Mouse (Mus musculus) heart, postnatal 25 days (tissue): ENCODE data around the gene Hemgn. TPM values are rescaled to one million over a fixed set of nuclear protein-coding genes. Genes with fewer than 3 reads are reported as not detected.
A peak's percentile ranks its signal among the peaks of the same experiment; 100 is the strongest.

ENCODE experiments used
- DNase-seq: peaks from one replicate; pipeline ENCODE4 v3.0.0; 2022; ENCODE audit warnings: low spot score
- intact Hi-C: fragments of 180-260 bp; cut with DNase I; formaldehyde crosslinking; loops from one replicate; pipeline ENCODE4 v1.15.1; 2025
- total RNA-seq, 2 experiments: library from RNA; stranded (reverse); gene quantifications; 2 replicates each; pipeline ENCODE4 v1.2.3; 2021

The Hemgn gene
- total RNA-seq, result under 1 TPM; 0.18 to 0.42 TPM

DNA sequence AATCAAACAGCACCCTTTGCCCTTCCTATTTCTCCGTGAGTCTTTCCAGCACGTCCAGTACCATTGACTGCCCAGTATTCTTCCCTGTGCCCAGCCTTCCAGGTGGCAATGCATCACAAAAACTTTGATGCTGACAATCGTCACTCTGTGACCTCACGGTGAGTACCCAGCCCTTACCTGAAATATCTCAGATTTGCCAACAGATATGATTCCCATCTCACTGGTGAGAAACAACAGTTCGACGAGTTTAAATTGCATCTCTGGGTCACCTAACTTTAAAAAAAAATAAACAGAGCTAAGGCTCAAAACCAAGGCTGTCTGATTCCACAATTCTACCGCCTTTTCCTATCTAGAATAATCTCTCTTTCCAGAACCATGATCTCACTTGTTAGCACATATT is at the start of gene Hemgn:
TSS of gene Hemgn (minus strand) at position 101 of the 400 bp plus-strand sequence.
- intact Hi-C loops, result no loop called here
- DNase-seq, result no peak

DNA sequence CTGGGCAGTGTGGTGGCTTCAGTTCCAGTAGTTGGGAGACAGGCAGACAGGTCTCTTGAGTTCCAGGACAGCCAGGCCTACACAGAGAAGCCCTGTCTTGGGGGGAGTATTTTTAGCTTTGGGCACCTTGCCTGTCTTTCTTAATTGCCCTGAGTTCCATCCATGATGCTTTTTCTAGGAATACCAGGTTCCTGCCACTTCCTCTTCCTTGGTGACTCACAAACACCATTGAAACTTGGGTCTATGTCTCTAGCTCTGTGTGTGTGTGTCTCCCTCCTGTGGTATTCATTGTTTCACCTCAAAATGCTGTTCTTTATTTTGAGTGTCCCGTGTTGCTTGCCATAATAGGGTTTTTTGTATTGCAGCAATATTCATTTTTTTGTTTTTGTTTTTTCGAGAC is 45.1 kb upstream of the Hemgn start:
- intact Hi-C loops, result no loop called here
- DNase-seq, result no peak

GRCm38 (mm10) chr4:46457186-46457585 is 43.9 kb upstream of the Hemgn start:
- intact Hi-C loops, result no loop called here
- no peak for DNase-seq

DNA sequence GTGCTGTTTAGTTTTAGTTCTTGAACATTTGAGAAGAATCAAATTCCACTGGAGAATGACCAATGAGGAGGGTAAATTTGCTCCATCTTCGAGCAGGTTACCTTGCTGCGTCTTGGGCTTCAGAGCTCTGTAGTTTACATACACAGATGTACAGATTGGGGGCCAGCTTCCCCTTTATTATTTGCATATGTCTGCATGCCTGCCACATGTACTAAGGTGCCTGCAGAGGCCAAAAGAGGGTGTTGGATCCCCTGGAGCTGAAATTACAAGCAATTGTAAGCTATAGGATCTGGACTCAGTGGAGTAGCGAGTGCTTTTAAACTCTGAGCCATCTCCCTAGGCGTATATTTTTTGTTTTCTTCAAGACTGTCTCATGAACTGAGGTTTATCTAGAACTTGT is 43.5 kb upstream of the Hemgn start:
- intact Hi-C loops, result no loop called here
- no peak for DNase-seq

DNA sequence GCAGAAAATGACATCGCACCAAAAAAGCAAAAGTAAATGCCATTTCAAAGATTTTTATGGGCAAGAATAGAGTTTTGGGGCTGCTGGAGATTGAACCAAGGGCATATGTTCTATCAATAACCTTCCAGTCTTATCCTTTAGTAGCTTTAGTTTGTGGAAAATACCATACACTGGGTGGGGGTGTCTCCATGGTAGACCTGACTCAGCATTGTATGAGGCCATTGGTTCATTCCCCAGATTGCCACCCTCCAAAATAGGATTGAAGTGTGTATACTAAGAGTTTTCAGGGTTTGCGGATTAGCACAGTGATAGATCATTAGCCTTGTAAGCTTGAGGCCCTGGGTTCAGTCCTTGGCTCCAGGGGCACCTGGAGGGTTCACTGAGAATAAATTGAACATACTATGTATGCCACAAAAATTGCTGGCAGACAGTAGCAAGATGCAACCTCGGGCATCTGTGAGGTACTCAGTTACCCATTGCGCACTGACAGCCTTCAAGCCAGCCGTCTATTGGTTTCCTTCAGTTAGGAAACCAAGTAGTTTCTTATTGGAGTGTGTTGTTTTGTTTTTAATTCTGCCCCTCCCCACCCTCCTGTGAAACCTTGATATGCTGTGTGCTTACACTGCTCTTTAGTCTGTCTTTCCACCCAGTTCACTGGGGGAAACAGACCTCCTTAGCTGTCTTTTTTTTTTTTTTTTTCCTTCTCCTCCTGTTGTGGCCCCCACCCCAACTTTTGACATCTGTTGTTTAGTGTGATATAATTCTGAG is 41.0 kb upstream of the Hemgn start:
- intact Hi-C loops, result loop anchor here (5.0 kb wide), 1 partner anchor 33 kb away; the partner anchor contains the start of gene Nans
- no peak for DNase-seq

- intact Hi-C loops, result loop anchor here (1.0 to 5.0 kb wide), 2 partner anchors 34 to 64 kb away; partner anchors contain the start of genes Nans and Trmo
- no peak for DNase-seq
These were observed 39.8 kb upstream of the Hemgn start for GRCm38 (mm10) chr4:46452855-46453719.

DNA sequence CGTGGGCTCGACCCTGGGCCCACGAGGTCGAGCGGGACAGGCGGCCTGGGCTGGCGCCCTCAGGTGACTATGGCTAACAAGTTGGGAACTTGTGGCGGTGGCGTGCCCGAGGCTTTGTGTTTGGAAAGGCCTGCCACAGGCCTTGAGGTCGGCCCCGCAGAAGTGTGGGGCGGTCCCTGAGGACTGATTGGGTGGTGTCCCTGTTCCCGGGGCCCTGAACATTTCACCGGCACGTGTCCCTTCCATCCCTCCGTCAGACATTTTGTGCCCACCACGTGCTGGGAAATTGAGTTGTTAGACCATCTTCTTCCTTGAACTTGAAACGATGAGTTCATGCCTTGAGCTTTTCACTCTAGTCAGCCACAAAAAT is 39.2 kb upstream of the Hemgn start:
- intact Hi-C loops, result loop anchor here (1.0 to 5.0 kb wide), 2 partner anchors 35 to 63 kb away; partner anchors contain the start of genes Nans and Trmo
- DNase-seq, result peak; percentile 30

GRCm38 (mm10) chr4:46451758-46452480 is 38.6 kb upstream of the Hemgn start:
- intact Hi-C loops, result loop anchor here (1.0 to 5.0 kb wide), 3 partner anchors 35 to 63 kb away; partner anchors contain the start of genes Nans and Trmo
- peak; percentile 49 for DNase-seq

- DNase-seq, result peak; percentile 59
- intact Hi-C loops, result loop anchor here (2.0 to 5.0 kb wide), 2 partner anchors 36 to 48 kb away; partner anchors contain the start of gene Nans
These were observed 38.0 kb upstream of the Hemgn start for GRCm38 (mm10) chr4:46451240-46451757.

- intact Hi-C loops, result loop anchor here (2.0 to 5.0 kb wide), 2 partner anchors 37 to 48 kb away; partner anchors contain the start of gene Nans
- peak; percentile 88 for DNase-seq
These were observed 37.3 kb upstream of the Hemgn start, which contains the start of gene Anp32b for GRCm38 (mm10) chr4:46450519-46451131. Gene Anp32b (plus strand): TSS chr4:46450902.

DNA sequence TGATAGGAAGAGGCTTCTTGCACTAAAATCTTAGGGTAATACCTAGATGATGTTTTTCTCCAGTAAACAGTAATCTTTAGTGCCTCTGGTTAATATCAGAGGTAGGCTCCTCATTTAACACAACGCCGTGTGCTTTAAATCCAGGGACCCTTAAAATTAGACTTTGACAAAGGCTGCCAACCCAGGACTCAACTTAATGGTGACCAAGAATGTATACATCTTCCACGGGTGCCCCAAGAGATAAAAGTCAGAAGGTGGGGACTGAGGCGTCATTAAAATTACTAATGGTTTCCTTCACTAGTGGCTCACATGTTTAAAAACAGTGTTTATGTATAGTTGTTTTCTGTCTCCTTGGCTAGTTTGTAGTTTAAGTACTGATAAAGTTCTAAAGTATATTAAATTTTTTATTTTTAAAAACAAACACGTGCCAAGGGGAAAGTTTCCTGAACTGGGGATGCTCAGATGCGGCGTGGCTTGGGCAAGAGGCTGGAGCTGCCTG is 36.8 kb upstream of the Hemgn start:
- intact Hi-C loops, result loop anchor here (2.0 to 5.0 kb wide), 2 partner anchors 37 to 49 kb away; partner anchors contain the start of gene Nans
- no peak for DNase-seq

DNA sequence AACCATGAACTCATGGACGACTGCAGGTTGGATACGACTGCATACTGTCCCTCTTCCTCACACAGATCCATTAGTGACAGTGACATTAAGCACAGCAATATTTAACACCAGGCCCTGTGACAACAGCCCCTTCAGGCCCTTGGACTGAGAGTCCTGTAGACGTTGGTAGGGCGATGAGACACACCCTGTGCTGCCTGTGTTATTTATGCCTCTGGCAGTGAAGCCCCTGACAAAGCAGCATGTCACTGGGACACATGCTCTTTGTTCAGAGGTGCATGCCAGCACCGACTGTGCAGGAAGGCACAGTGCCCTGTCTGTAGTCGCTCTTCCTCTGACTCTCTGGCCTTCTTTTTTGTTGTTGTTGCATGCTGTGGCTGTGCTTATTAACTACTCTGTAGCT is 35.6 kb upstream of the Hemgn start:
- intact Hi-C loops, result no loop called here
- DNase-seq, result no peak

GRCm38 (mm10) chr4:46447461-46447860 is 34.2 kb upstream of the Hemgn start:
- intact Hi-C loops, result no loop called here

DNA sequence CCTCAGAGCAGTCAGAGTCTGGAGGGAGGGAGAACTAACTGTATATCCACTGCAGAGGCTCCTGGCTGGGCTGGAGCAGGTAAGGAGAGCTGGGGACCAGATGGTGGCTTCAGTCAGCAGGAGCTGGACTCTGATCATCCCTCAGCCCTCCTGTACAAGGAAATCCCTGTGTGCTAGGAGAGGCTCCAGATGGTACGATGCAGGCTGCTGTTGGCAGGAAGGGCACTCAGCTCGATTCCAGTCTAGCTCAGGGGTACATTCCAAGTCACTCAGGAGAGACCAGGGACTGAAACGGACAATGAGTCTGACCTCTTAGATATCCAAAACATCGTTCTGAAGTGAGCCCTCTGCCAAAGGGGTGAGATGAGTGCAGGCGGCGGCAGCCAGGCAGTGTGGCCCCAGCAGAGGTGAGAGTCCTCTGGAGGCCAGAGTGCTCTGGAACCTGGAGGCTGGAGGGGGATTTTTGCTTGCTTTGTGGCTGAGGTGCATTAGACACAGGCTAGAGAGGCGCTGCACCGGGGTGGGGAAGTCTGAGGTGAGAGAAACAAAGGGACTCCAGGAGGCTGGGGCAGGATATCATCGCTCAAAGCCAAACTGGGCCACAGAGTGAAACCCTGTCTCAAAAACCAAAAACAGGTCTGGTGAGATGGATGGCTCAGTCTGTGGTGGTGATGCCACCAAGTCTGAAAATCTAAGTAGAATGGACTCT is 32.1 kb upstream of the Hemgn start:
- intact Hi-C loops, result no loop called here
- DNase-seq, result no peak

More at GRCm38 (mm10) chr4:46447461-46447860, 34.2 kb upstream of the Hemgn start:
- DNase-seq, result no peak

- intact Hi-C loops, result no loop called here
- DNase-seq, result no peak
These were observed 29.2 kb upstream of the Hemgn start for GRCm38 (mm10) chr4:46442501-46442900.

DNA sequence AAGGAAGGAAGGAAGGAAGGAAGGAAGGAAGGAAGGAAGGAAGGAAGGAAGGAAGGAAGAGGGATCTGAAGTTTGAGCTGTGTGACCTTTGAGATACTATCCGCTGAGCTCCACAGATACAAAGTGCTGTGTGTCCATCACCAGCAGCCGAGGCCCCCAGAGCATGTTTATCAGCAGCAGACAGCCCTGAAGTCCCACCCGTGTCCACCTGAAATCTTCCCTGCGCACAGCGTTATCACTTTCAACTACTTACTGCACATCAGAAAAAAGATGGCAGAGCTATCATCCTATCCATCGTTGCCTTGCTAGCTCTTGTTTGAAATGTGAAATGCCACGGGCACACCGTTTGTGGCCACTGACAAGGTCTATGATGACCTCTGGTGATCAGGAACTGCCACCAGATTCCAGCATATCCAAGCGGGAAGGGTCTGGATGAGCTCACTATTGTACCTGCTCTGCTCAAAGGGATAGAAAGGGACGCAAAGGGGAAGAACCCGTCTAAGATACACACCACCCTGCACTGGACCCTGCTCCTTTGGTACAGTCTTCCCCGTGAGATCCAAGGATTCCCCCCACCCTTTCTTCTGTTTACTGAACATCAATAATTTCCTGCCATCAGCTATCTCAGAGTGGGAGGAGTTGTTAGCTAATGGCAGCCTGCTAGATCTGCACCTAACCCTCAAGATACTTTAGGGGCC is 19.2 kb upstream of the Hemgn start:
- intact Hi-C loops, result no loop called here

DNA sequence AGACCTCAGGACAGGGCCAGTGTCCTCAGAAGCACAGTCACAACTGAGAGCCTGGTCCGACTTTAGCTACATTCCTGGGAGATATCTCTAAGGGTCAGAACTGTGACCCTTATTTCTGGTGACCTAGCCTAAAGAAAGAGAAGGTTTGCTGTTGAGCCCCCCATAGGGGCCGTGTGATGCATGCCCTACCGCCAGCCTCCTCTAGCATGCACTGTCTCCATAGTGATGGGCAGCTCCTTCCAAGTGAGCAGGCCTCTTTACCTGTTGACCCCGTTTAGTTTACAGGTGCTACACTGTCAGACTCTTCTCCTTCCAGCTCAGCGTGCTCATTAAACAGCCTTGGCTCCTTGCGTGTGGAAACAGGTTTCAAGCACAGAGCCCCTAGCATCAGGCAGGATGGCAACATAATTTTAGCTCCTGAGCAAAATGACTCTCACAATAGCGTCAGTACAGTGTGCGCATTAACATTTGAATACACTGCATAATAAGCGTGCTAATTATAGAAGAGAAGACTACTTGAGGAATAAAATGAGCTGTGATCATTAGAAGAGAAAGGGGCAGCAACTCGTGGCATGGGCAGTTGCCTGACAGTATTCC is 15.7 kb upstream of the Hemgn start:
- intact Hi-C loops, result no loop called here
- DNase-seq, result no peak

More for the DNA sequence above, 19.2 kb upstream of the Hemgn start:
- DNase-seq, result no peak
